Mouse (Mus musculus): ENCODE data around the gene Tubgcp3. TPM values are rescaled to one million over a fixed set of nuclear protein-coding genes. Genes with fewer than 3 reads are reported as not detected.

Tubgcp3 gene
- polyA plus RNA-seq, 1 experiment from 2014 or later: 37.5 TPM

GRCm38 (mm10) chr8:12576003-12576402, 96.0 kb downstream of the Tubgcp3 start:
- Histone ChIP-seq H3K9ac (no peak overlapping the region), H3K27ac (no peak overlapping the region), H3K4me3 (replicated peaks) (no peak overlapping the region), H3K4me1 (replicated peaks) (no peaks in the 10 kb centered on the region), H3K36me3 (no peaks in the 10 kb centered on the region), H3K9me3 (no peaks in the 10 kb centered on the region), H3K4me2 (replicated peaks) (no peak overlapping the region), H3K27me3 (replicated peaks) (no peaks in the 10 kb centered on the region; the same call in none of the 2 replicates)
- no peak for ATAC-seq
- 73% methylated on average over 5 of the region's 5 CpGs for WGBS

- ATAC-seq: peak; percentile 77
- H3K4me3 ChIP-seq (replicated peaks): no peak within 1 kb of the TSS
- no peaks in the 10 kb centered on the region for H3K4me1 ChIP-seq (replicated peaks)
- H3K4me2 ChIP-seq (replicated peaks): peak within 1 kb of the TSS; percentile 14; the same call in 1 of the 2 replicates
- H3K36me3 ChIP-seq: no peaks in the 10 kb centered on the region
- H3K27me3 ChIP-seq (replicated peaks): no peaks in the 10 kb centered on the region; the same call in none of the 2 replicates
- no peaks in the 10 kb centered on the region for H3K9me3 ChIP-seq
- H3K9ac ChIP-seq: no peak within 1 kb of the TSS
- no peak within 1 kb of the TSS for H3K27ac ChIP-seq
- 53% methylated on average over 14 of the region's 14 CpGs for WGBS
These were observed 99.1 kb downstream of the Tubgcp3 start, which contains the start of gene Spaca7 for GRCm38 (mm10) chr8:12572814-12573534. Gene Spaca7 (plus strand): TSS chr8:12573029.

DNA sequence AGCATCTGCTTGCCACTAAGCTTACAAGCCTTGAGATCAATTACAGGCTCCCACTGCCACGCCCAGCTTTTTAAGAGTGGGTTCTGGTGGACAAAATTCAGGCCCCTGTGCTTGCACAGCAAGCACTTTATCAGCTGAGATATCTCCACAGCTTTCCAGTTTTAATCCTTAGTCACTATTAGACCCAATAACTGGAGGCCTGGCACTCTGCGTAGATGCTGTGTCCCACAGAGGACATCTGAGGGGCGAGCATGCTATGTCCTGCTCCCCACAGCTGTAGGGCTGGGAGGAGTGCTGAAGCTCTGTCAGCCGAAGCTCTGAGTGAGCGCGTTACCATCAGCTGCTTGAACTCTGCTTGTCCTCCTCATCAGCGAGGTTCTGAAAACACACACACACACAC, 105.5 kb downstream of the Tubgcp3 start:
- Histone ChIP-seq H3K27ac (no peak overlapping the region), H3K4me1 (replicated peaks) (no peaks in the 10 kb centered on the region), H3K4me3 (replicated peaks) (no peak overlapping the region), H3K9ac (no peak overlapping the region), H3K36me3 (no peaks in the 10 kb centered on the region), H3K27me3 (replicated peaks) (peaks cover 14% of the 10 kb centered on the region; the same call in 1 of the 2 replicates), H3K4me2 (replicated peaks) (no peak overlapping the region), H3K9me3 (no peaks in the 10 kb centered on the region)
- ATAC-seq: no peak
- WGBS: 38% methylated on average over 7 of the region's 7 CpGs

DNA sequence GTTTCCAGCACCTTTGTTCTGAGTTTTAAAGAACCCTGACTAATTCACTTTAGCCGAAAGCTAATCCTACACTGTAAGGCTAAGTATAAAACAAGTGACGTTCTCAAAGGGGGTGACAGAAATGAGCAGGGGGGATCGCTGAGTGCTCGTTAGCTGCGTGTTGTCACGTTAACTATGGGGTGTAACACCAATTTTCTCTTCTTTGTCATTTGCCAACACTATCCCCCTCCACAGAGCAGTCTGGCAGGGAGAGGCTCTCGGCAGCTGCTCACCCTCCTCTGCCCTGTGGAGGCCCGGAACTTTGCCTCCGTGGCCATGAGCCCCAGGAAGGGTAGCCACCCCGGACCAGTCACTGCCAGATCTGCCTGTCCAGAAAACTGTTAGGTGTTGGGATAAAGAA, 106.6 kb downstream of the Tubgcp3 start:
- Histone ChIP-seq H3K4me2 (replicated peaks) (no peak overlapping the region), H3K36me3 (no peaks in the 10 kb centered on the region), H3K9me3 (no peaks in the 10 kb centered on the region), H3K4me1 (replicated peaks) (no peaks in the 10 kb centered on the region), H3K4me3 (replicated peaks) (no peak overlapping the region), H3K9ac (no peak overlapping the region), H3K27me3 (replicated peaks) (peaks cover 14% of the 10 kb centered on the region; the same call in 1 of the 2 replicates), H3K27ac (no peak overlapping the region)
- ATAC-seq: no peak
- 73% methylated on average over 10 of the region's 10 CpGs for WGBS

GRCm38 (mm10) chr8:12564307-12564706, 107.7 kb downstream of the Tubgcp3 start:
- WGBS: 4% methylated on average over 4 of the region's 4 CpGs
- Histone ChIP-seq H3K27ac (no peak overlapping the region), H3K4me2 (replicated peaks) (no peak overlapping the region), H3K4me3 (replicated peaks) (no peak overlapping the region), H3K9ac (no peak overlapping the region), H3K9me3 (no peaks in the 10 kb centered on the region), H3K36me3 (no peaks in the 10 kb centered on the region), H3K4me1 (replicated peaks) (no peaks in the 10 kb centered on the region), H3K27me3 (replicated peaks) (peaks cover 14% of the 10 kb centered on the region; the same call in 1 of the 2 replicates)
- ATAC-seq: no peak

Other genes with a start within 250 kb of the Tubgcp3 start
- gene Spaca7, start 99.2 kb downstream of the Tubgcp3 start, polyA plus RNA-seq (2015; fragmentation: Nextera tagmentation; extraction: Ambion mirVana): 0.33 TPM in 1 of 2 replicates, not detected in the other
- 15.9 and 18.6 TPM in 2 replicates for gene Atp11a, start 84.8 kb upstream of the Tubgcp3 start, polyA plus RNA-seq (2015; fragmentation: Nextera tagmentation; extraction: Ambion mirVana)
- gene Mcf2l, start 201.6 kb upstream of the Tubgcp3 start, polyA plus RNA-seq (2015; fragmentation: Nextera tagmentation; extraction: Ambion mirVana): 13.1 and 13.7 TPM in 2 replicates